Mouse (Mus musculus) MEL (cell line): Measurements from ENCODE around the gene Arhgap30. TPM values are rescaled to one million over a fixed set of nuclear protein-coding genes. Genes with fewer than 3 reads are reported as not detected.

Experiments
- DNase-seq: peaks from one replicate; pipeline ENCODE4 v3.0.0; 2011; ENCODE audit warnings: low read depth, low spot score
- H3K27ac ChIP-seq: 2 replicates; pipeline ENCODE4 v1.5.1; 2012; ENCODE audit warnings: low read depth, mild to moderate bottlenecking, control low read depth, low read length, moderate library complexity; ENCODE audit not compliant: control insufficient read depth
- H3K27me3 ChIP-seq, 2 experiments: fragments of 150-350 bp in 1 of 2; sonication (generic) in 1 of 2; 2 replicates each; pipeline ENCODE4 v1.6.1; 2012; ENCODE audit warnings: low read length in 2 of 2, mild to moderate bottlenecking in 2 of 2, improper control_type of control experiment in 1 of 2, moderate library complexity in 1 of 2; ENCODE audit not compliant: insufficient read depth in 2 of 2, control insufficient read depth in 1 of 2
- H3K36me3 ChIP-seq, 2 experiments: 2 replicates each; pipeline ENCODE4 v1.6.1; 2012 to 2014; ENCODE audit warnings: low read length in 2 of 2, improper control_type of control experiment in 1 of 2, inconsistent platforms in 1 of 2, mild to moderate bottlenecking in 1 of 2; ENCODE audit not compliant: insufficient read depth in 2 of 2, control insufficient read depth in 1 of 2
- H3K4me1 ChIP-seq, 2 experiments: fragments of 150-350 bp in 1 of 2; sonication (generic) in 1 of 2; 2 replicates each; pipeline ENCODE4 v1.6.1; 2012; ENCODE audit warnings: low read length in 2 of 2, improper control_type of control experiment in 1 of 2, mild to moderate bottlenecking in 1 of 2; ENCODE audit not compliant: insufficient read depth in 2 of 2, control insufficient read depth in 1 of 2
- H3K4me3 ChIP-seq, 2 experiments: fragments of 150-350 bp in 1 of 2; sonication (generic) in 1 of 2; 2 replicates each; pipeline ENCODE4 v1.5.1; 2012; ENCODE audit warnings: low read depth in 2 of 2, low read length in 2 of 2, mild to moderate bottlenecking in 2 of 2, moderate library complexity in 2 of 2, control low read depth in 1 of 2, improper control_type of control experiment in 1 of 2; ENCODE audit not compliant: control insufficient read depth in 1 of 2, insufficient read depth in 1 of 2
- H3K79me2 ChIP-seq: 2 replicates; pipeline ENCODE4 v1.6.1; 2012; ENCODE audit warnings: mild to moderate bottlenecking, low read length, moderate library complexity; ENCODE audit not compliant: control insufficient read depth, poor library complexity, insufficient read depth
- H3K9ac ChIP-seq: 2 replicates; pipeline ENCODE4 v1.6.1; 2012; ENCODE audit warnings: low read depth, mild to moderate bottlenecking, control low read depth, low read length, moderate library complexity; ENCODE audit not compliant: control insufficient read depth, poor library complexity, severe bottlenecking
- H3K9me3 ChIP-seq: fragments of 150-350 bp; sonication (generic); replicated peaks from 2 replicates; pipeline ENCODE4 v1.6.1; 2012; ENCODE audit warnings: mild to moderate bottlenecking, low read length, improper control_type of control experiment, moderate library complexity; ENCODE audit not compliant: insufficient read depth
- CHD1 ChIP-seq: IDR thresholded peaks from 2 replicates; pipeline ENCODE4 v1.6.1; 2012; ENCODE audit warnings: low read depth, mild to moderate bottlenecking, inconsistent platforms, low read length, improper control_type of control experiment
- CHD2 ChIP-seq: IDR thresholded peaks from 2 replicates; pipeline ENCODE4 v1.6.1; 2011; ENCODE audit warnings: low read length, improper control_type of control experiment
- CTCF ChIP-seq, 3 experiments: IDR thresholded peaks in 2 of 3; conservative IDR thresholded peaks in 1 of 3; 2 replicates each; pipeline ENCODE4 v1.5.1; 2011 to 2012; ENCODE audit warnings: low read length in 3 of 3, low read depth in 2 of 3, mild to moderate bottlenecking in 2 of 3, improper control_type of control experiment in 1 of 3, inconsistent platforms in 1 of 3, mixed read lengths in 1 of 3, moderate library complexity in 1 of 3; ENCODE audit not compliant: control insufficient read depth in 1 of 3, insufficient read depth in 1 of 3, poor library complexity in 1 of 3, severe bottlenecking in 1 of 3
- ELF1 ChIP-seq: IDR thresholded peaks from 2 replicates; pipeline ENCODE4 v1.6.1; 2014; ENCODE audit warnings: low read depth, mild to moderate bottlenecking, inconsistent platforms, low read length, improper control_type of control experiment, moderate library complexity
- EP300 ChIP-seq, 2 experiments: IDR thresholded peaks; 2 replicates each; pipeline ENCODE4 v1.6.1; 2011; ENCODE audit warnings: improper control_type of control experiment in 2 of 2, low read length in 2 of 2, low read depth in 1 of 2, mild to moderate bottlenecking in 1 of 2
- ETS1 ChIP-seq: IDR thresholded peaks from 2 replicates; pipeline ENCODE4 v1.6.1; 2012; ENCODE audit warnings: low read depth, mild to moderate bottlenecking, inconsistent platforms, low read length, improper control_type of control experiment, moderate library complexity
- GATA1 ChIP-seq: IDR thresholded peaks from 2 replicates; pipeline ENCODE4 v1.6.1; 2011; ENCODE audit warnings: low read depth, low read length, improper control_type of control experiment
- HCFC1 ChIP-seq: IDR thresholded peaks from 2 replicates; pipeline ENCODE4 v1.6.1; 2012; ENCODE audit warnings: low read depth, mild to moderate bottlenecking, inconsistent platforms, low read length, improper control_type of control experiment, moderate library complexity
- JUND ChIP-seq: IDR thresholded peaks from 2 replicates; pipeline ENCODE4 v1.6.1; 2011; ENCODE audit warnings: low read depth, mild to moderate bottlenecking, improper control_type of control experiment, low read length
- KAT2A ChIP-seq: conservative IDR thresholded peaks from 2 replicates; pipeline ENCODE4 v1.6.1; 2012; ENCODE audit warnings: low read depth, low read length, improper control_type of control experiment, inconsistent platforms
- MAFK ChIP-seq: IDR thresholded peaks from 2 replicates; pipeline ENCODE4 v1.6.1; 2011; ENCODE audit warnings: low read depth, mild to moderate bottlenecking, low read length, improper control_type of control experiment, borderline replicate concordance
- MAX ChIP-seq: IDR thresholded peaks from 2 replicates; pipeline ENCODE4 v1.6.1; 2011; ENCODE audit warnings: low read length, improper control_type of control experiment
- MAZ ChIP-seq: IDR thresholded peaks from 2 replicates; pipeline ENCODE4 v1.6.1; 2012; ENCODE audit warnings: low read depth, mild to moderate bottlenecking, inconsistent platforms, low read length, improper control_type of control experiment
- MEF2A ChIP-seq: IDR thresholded peaks from 2 replicates; pipeline ENCODE4 v1.6.1; 2014; ENCODE audit warnings: low read depth, mild to moderate bottlenecking, inconsistent platforms, low read length, improper control_type of control experiment; ENCODE audit not compliant: poor library complexity, insufficient replicate concordance, severe bottlenecking; ENCODE audit errors: extremely low read depth
- MXI1 ChIP-seq: IDR thresholded peaks from 2 replicates; pipeline ENCODE4 v1.6.1; 2011; ENCODE audit warnings: mild to moderate bottlenecking, low read depth, low read length, improper control_type of control experiment
- MYB ChIP-seq: IDR thresholded peaks from 2 replicates; pipeline ENCODE4 v1.6.1; 2011; ENCODE audit warnings: mild to moderate bottlenecking, low read depth, low read length, improper control_type of control experiment
- MYC ChIP-seq: IDR thresholded peaks from 2 replicates; pipeline ENCODE4 v1.6.1; 2011; ENCODE audit warnings: low read depth, mild to moderate bottlenecking, low read length, improper control_type of control experiment, moderate library complexity
- NRF1 ChIP-seq: IDR thresholded peaks from 2 replicates; pipeline ENCODE4 v1.6.1; 2014; ENCODE audit warnings: low read depth, mild to moderate bottlenecking, inconsistent platforms, low read length, improper control_type of control experiment, moderate library complexity; ENCODE audit not compliant: poor library complexity, insufficient read depth, severe bottlenecking
- POLR2AphosphoS2 ChIP-seq: IDR thresholded peaks from 2 replicates; pipeline ENCODE4 v1.6.1; 2011; ENCODE audit warnings: low read length, improper control_type of control experiment
- POLR2AphosphoS5 ChIP-seq: IDR thresholded peaks from 2 replicates; pipeline ENCODE4 v1.6.1; 2012; ENCODE audit warnings: low read depth, borderline replicate concordance, mild to moderate bottlenecking, inconsistent platforms, low read length, moderate library complexity, mixed read lengths
- RAD21 ChIP-seq: IDR thresholded peaks from 2 replicates; pipeline ENCODE4 v1.6.1; 2011; ENCODE audit warnings: mild to moderate bottlenecking, low read depth, low read length, improper control_type of control experiment
- RCOR1 ChIP-seq: IDR thresholded peaks from 2 replicates; pipeline ENCODE4 v1.6.1; 2012; ENCODE audit warnings: low read depth, mild to moderate bottlenecking, inconsistent platforms, low read length, improper control_type of control experiment
- SIN3A ChIP-seq: IDR thresholded peaks from 2 replicates; pipeline ENCODE4 v1.6.1; 2012; ENCODE audit warnings: low read length, improper control_type of control experiment, inconsistent platforms
- SMC3 ChIP-seq: IDR thresholded peaks from 2 replicates; pipeline ENCODE4 v1.6.1; 2011; ENCODE audit warnings: low read depth, low read length, improper control_type of control experiment
- TAL1 ChIP-seq: IDR thresholded peaks from 2 replicates; pipeline ENCODE4 v1.6.1; 2012; ENCODE audit warnings: mild to moderate bottlenecking, inconsistent platforms, low read length, moderate library complexity, mixed read lengths
- TCF12 ChIP-seq: IDR thresholded peaks from 2 replicates; pipeline ENCODE4 v1.6.1; 2014; ENCODE audit warnings: low read depth, mild to moderate bottlenecking, inconsistent platforms, low read length, improper control_type of control experiment, moderate library complexity
- USF1 ChIP-seq: IDR thresholded peaks from 2 replicates; pipeline ENCODE4 v1.6.1; 2014; ENCODE audit warnings: low read depth, mild to moderate bottlenecking, inconsistent platforms, low read length, improper control_type of control experiment, moderate library complexity
- USF2 ChIP-seq, 2 experiments: IDR thresholded peaks; 2 replicates each; pipeline ENCODE4 v1.6.1; 2011 to 2012; ENCODE audit warnings: improper control_type of control experiment in 2 of 2, low read length in 2 of 2, borderline replicate concordance in 1 of 2, inconsistent platforms in 1 of 2, low read depth in 1 of 2, mild to moderate bottlenecking in 1 of 2; ENCODE audit not compliant: insufficient read depth in 1 of 2
- ZC3H11A ChIP-seq: IDR thresholded peaks from 2 replicates; pipeline ENCODE4 v1.6.1; 2012; ENCODE audit warnings: low read depth, mild to moderate bottlenecking, inconsistent platforms, low read length, improper control_type of control experiment
- ZKSCAN1 ChIP-seq: IDR thresholded peaks from 2 replicates; pipeline ENCODE4 v1.6.1; 2012; ENCODE audit warnings: low read depth, mild to moderate bottlenecking, inconsistent platforms, low read length, improper control_type of control experiment, moderate library complexity
- ZMIZ1 ChIP-seq: IDR thresholded peaks from 2 replicates; pipeline ENCODE4 v1.6.1; 2012; ENCODE audit warnings: low read depth, mild to moderate bottlenecking, inconsistent platforms, low read length, improper control_type of control experiment, moderate library complexity
- ZNF384 ChIP-seq: IDR thresholded peaks from 2 replicates; pipeline ENCODE4 v1.6.1; 2012; ENCODE audit warnings: low read depth, mild to moderate bottlenecking, inconsistent platforms, low read length, improper control_type of control experiment
- polyA plus RNA-seq, 2 experiments: library from polyadenylated mRNA; stranded (reverse) in 1 of 2; unstranded in 1 of 2; fragments of >175 nt in 1 of 2; fragments of >200 nt in 1 of 2; gene quantifications; 2 replicates each; pipeline versions ENCODE4 v1.2.1 to v1.2.4; 2012; ENCODE audit warnings: low replicate concordance in 2 of 2, low read depth in 1 of 2; ENCODE audit not compliant: insufficient read length in 2 of 2, insufficient read depth in 1 of 2, missing spikeins in 1 of 2
- total RNA-seq: library from RNA; depleted of rRNA; stranded (reverse); fragments of 300-350 nt; gene quantifications from 2 replicates; pipeline ENCODE4 v1.2.3, GENCODE M21; 2012

Gene Arhgap30
- total and polyA plus RNA-seq, 3 experiments, result 31.0 to 41.2 TPM; not detected in 1

DNA sequence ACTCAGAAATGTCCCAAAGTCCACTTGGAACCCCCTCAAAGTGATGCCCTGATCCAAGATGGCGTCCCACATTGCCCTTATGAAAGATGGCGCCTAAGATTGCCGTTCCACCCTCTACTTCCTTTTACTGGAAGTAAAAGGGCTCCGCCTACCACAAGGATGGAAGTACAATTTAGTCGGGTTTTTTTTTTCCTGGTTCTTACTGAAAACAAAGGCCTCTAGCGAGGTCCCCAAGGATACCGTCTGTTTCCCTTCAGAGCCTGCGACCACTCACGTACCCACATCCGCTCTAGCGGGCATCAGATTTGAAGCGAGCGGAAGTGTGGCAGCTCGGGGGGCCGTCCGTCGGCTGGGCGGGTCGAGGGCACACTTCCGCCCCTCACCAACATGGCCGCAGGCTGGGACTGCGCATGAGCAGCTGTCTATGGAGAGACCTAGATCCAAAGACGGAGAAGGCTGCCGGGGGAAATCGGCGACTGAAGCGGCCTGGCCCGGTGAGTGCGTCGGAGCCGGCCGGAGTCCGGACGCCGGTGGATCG is 22.3 kb downstream of the Arhgap30 start, which contains the start of gene Usf1 (continued):
- TF ChIP-seq RCOR1 (no peak; the same call in 1 of the 2 replicates), POLR2AphosphoS2 (peak; percentile 70; the same call in 1 of the 2 replicates), CHD1 (no peak), USF2 (IDR thresholded peaks at IDR 0.05; ENCODE audit: borderline replicate concordance in 1 of 2, insufficient read depth in 1 of 2, low read depth in 1 of 2, low read length in 2 of 2) (no peak), GATA1 (no peak), RAD21 (no peak)
- TF ChIP-seq, all 39 proteins: peak for 13

- no peak for DNase-seq
- peak overlapping the region; percentile 72 for H3K27ac ChIP-seq
- 0 out of 4 replicates have a peak, but pooled peaks cover 0 to 6% of the 10 kb centered on the region in 2 experiments for H3K4me1 ChIP-seq
- no peak for TF ChIP-seq MAFK
- TF ChIP-seq POLR2AphosphoS5, result no peak
- TF ChIP-seq ZC3H11A, result no peak
- TF ChIP-seq MAX, result no peak
- TF ChIP-seq ETS1, result no peak
- no peak for TF ChIP-seq CHD2
- no peak for TF ChIP-seq MYC
- TF ChIP-seq EP300 (IDR thresholded peaks at IDR 0.05; ENCODE audit: low read depth in 1 of 2, low read length in 2 of 2), result no peak
- no peak for TF ChIP-seq HCFC1
- no peak for TF ChIP-seq ELF1
- TF ChIP-seq TCF12, result no peak
- TF ChIP-seq CHD1, result peak; percentile 70; the same call in 1 of the 2 replicates
- no peak for TF ChIP-seq USF1
- TF ChIP-seq MEF2A, result no peak
- TF ChIP-seq KAT2A, result no peak
- no peak for TF ChIP-seq NRF1
- no peak for TF ChIP-seq ZNF384
- TF ChIP-seq POLR2AphosphoS2, result no peak
- TF ChIP-seq MYB, result no peak
- TF ChIP-seq ZKSCAN1, result no peak
- no peak for TF ChIP-seq RCOR1
- no peak for TF ChIP-seq SMC3
- 0 out of 2 replicates have a peak, but pooled peaks have one; percentile 1 for TF ChIP-seq SIN3A
- no peak for TF ChIP-seq TAL1
- TF ChIP-seq MXI1, result peak; percentile 41; the same call in 1 of the 2 replicates
- TF ChIP-seq MAZ, result 0 out of 2 replicates have a peak, but pooled peaks have one; percentile 10
- TF ChIP-seq JUND, result no peak
- TF ChIP-seq CTCF (IDR thresholded peaks at IDR 0.05 in 2 of 3, conservative IDR thresholded peaks at IDR 0.05 in 1 of 3; ENCODE audit: control insufficient read depth in 1 of 3, insufficient read depth in 1 of 3, low read depth in 2 of 3, low read length in 3 of 3, poor library complexity in 1 of 3, severe bottlenecking in 1 of 3), result no peak
- no peak for TF ChIP-seq GATA1
- no peak for TF ChIP-seq ZMIZ1
- H3K27me3 ChIP-seq, result no peaks in the 10 kb centered on the region
- H3K9me3 ChIP-seq, result no peaks in the 10 kb centered on the region
- H3K4me3 ChIP-seq, result peak overlapping the region; percentile 66 to 95
- peaks cover 30% of the 10 kb centered on the region for H3K79me2 ChIP-seq
- peak overlapping the region; percentile 90 for H3K9ac ChIP-seq
- peaks cover 0 to 12% of the 10 kb centered on the region in 2 experiments; a peak in 3 of 4 replicates for H3K36me3 ChIP-seq
Observed at GRCm38 (mm10) chr1:171411492-171411941, 22.8 kb downstream of the Arhgap30 start.
